Mouse (Mus musculus) liver, postnatal 0 days (tissue): Measurements from ENCODE around the gene Kat2b.

Source experiments
- CTCF ChIP-seq: sonication (generic); IDR thresholded peaks from 2 replicates; pipeline ENCODE4 v1.5.1; 2016; ENCODE audit warnings: antibody characterized with exemption, low read depth
- EP300 ChIP-seq: IDR thresholded peaks from 2 replicates; pipeline ENCODE4 v1.6.1; 2016; ENCODE audit warnings: antibody characterized with exemption, low read depth, mild to moderate bottlenecking

GRCm38 (mm10) chr17:53670453-53670852 is 103.8 kb downstream of the Kat2b start:
- TF ChIP-seq CTCF: no peak
- no peak for TF ChIP-seq EP300
